Mouse (Mus musculus) thymus, adult 2 months (tissue): ENCODE measurements around the gene Smg6.

Source experiments
- CTCF ChIP-seq: fragments of 200-500 bp; IDR thresholded peaks from 2 replicates; pipeline ENCODE4 v1.5.1; 2012; ENCODE audit warnings: mild to moderate bottlenecking, control low read depth, low read length, moderate library complexity, borderline replicate concordance; ENCODE audit not compliant: control insufficient read depth, poor library complexity, insufficient read depth; ENCODE audit errors: extremely low read depth
- POLR2A ChIP-seq: fragments of 200-500 bp; IDR thresholded peaks from 2 replicates; pipeline ENCODE4 v1.6.1; 2012; ENCODE audit warnings: mild to moderate bottlenecking, low read length, control low read depth, moderate library complexity; ENCODE audit not compliant: control insufficient read depth, poor library complexity, insufficient read depth; ENCODE audit errors: extremely low read depth

DNA sequence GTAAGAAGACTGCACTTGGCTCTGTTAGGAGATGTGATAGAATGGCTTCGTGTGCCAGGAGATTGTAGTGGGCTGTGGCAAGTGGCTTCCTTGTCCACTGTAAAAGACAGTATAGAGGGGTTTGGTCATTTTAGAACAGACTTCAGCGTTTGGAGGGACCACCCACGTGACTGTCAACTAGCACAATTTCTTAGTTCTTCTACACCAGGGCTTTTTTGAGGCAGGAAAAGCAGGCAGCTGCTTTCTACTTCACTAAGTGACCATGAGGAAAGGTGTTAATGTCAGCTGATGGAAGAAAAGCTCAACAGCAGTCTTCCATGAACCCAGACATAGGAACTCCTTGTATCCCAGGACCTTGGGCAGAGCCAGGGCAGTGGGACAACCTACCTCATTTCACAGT, 121.0 kb downstream of the Smg6 start:
- TF ChIP-seq POLR2A (no peak), CTCF (no peak)
